Mouse (Mus musculus) effector memory CD4-positive, alpha-beta T cell, adult 5 months (primary cell): ENCODE results near the gene Ppil3. TPM values are rescaled to one million over a fixed set of nuclear protein-coding genes. Genes with fewer than 3 reads are reported as not detected.

Experiments used
- polyA plus RNA-seq: library from polyadenylated mRNA; unstranded; fragments of 100-300 nt; shearing (Covaris generic); gene quantifications from one replicate; pipeline ENCODE4 v1.2.1, GENCODE M21; 2017

The Ppil3 gene
- 27.0 TPM for polyA plus RNA-seq

DNA sequence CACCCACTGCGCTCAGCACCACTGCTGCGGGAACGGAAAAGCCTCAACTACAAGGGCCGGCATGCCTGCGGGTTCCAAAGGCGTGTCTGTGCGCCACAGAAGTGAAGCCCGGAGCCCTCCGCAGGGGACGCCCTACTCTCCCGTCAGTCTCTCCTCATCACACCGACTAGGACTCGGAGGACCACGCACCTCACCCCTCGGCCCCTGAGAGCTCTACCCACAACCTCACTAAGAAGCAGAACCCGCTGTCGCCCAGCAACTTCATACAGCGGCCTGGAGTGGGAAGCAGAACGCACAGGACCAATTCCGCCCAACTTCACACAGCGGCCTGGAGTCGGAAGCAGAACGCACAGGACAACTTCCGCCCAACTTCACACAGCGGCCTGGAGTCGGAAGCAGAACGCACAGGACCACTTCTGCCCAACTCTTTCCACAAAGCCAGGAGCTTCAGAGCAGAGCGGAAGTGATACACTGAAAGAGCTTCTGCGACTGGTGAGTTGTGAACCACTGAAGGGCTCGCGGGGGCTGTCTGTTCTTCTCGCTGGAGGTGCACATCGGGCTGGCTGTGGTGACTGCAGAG, at the start of gene Ppil3, which contains the start of gene Nif3l1:
Gene Ppil3 (minus strand): TSS at position 344 of the 580 bp plus-strand sequence.
Gene Nif3l1 (plus strand): TSS at position 9 of the 580 bp plus-strand sequence.

DNA sequence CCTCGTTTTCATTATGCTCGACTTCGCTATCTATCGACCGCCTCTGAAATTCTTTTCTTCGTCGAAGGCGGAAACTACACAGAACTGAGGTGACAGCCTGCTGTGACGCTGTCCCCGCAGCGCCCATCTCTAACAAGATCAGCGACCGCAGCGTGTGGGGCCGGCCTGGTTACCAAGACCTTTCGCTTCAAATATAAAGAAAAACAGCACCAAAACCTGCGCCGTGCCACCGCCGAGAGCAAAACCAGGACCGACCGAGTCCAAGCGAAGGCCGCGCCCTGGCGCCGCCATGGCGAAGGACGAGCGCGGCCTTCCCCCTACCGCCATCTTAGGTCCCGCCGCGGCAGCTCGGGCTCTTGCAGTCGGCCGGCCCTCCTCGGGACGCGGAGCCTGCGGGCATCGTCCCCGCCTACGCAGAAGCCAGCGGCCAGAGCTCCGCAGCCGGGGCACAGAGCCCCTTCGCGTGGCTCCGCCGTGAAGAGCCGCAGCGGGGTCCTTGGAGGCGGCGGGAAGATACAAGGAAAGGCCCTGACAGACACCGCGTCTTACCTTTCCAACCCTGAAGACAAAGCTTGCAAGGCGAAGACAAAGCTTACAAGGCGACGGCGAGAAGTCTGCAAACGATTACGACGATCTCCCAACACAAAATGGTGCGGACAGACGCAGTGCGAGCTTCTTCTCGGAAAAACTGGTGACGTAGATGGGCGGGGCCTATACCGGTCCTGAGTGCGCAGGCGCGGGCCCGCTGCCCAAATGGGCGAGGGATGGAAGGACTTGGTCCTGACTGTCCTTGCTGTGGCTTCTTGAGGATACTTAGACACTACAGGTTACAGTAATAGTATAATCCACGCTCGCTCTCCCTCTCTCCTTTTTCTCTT, 21.7 kb downstream of the Ppil3 start, which contains the start of gene Clk1:
Gene Clk1 (minus strand): TSS at position 696 of the 878 bp plus-strand sequence.

DNA sequence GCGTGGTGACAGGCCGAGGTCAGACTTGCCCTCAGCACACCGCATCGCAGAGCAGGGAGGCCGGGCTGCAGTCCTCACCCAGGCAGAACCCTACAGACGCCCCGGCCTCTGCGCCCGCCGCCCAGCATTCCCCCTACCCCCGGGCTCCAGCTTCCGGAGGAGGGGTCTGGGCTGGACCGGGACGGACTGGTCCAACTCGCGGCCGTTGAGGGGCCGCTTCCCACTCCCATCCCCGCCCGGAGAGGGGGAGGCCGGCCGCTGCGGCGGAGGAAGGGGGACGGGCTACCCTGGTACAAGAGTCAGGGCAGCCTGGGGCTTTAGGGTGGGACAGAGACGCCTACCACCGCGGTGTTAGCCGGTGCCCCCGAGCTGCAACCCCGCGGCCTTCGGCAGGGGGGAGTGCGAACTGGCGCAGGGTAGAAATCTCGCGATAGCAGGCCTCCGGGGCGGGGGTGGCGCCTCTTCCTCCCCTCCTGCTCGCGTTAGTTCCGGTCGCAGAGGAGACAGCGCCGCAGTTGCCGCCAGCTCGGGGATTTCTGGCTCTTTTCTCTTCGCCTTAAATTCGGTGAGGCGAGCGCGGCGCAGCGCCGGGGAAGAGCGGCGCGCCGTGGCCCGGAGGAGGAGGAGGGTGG, 52.5 kb downstream of the Ppil3 start, which contains the start of gene Bzw1:
Gene Bzw1 (plus strand): TSS at position 247 of the 632 bp plus-strand sequence.

Other genes with a start within 250 kb of the Ppil3 start
- gene Aox4, start 235.1 kb downstream of the Ppil3 start, polyA plus RNA-seq: not detected
- not detected for gene Aox2, start 167.2 kb downstream of the Ppil3 start, polyA plus RNA-seq
- gene Bzw1, start 52.6 kb downstream of the Ppil3 start, polyA plus RNA-seq: 400 TPM
- gene Clk1, start 21.4 kb downstream of the Ppil3 start, polyA plus RNA-seq: 1,257 TPM
- 21.8 TPM for gene Nif3l1, start 335 bp downstream of the Ppil3 start, polyA plus RNA-seq
- gene Orc2, start 59.6 kb upstream of the Ppil3 start, polyA plus RNA-seq: 28.5 TPM
- gene Fam126b, start 140.8 kb upstream of the Ppil3 start, polyA plus RNA-seq: 8.3 TPM
- 66.2 TPM for gene Ndufb3, start 140.9 kb upstream of the Ppil3 start, polyA plus RNA-seq